Mouse (Mus musculus): ENCODE measurements around the gene Hoxa10. TPM values are rescaled to one million over a fixed set of nuclear protein-coding genes. Genes with fewer than 3 reads are reported as not detected.

The Hoxa10 gene
- polyA plus RNA-seq, 1 experiment from 2014 or later: 0.11 TPM

DNA sequence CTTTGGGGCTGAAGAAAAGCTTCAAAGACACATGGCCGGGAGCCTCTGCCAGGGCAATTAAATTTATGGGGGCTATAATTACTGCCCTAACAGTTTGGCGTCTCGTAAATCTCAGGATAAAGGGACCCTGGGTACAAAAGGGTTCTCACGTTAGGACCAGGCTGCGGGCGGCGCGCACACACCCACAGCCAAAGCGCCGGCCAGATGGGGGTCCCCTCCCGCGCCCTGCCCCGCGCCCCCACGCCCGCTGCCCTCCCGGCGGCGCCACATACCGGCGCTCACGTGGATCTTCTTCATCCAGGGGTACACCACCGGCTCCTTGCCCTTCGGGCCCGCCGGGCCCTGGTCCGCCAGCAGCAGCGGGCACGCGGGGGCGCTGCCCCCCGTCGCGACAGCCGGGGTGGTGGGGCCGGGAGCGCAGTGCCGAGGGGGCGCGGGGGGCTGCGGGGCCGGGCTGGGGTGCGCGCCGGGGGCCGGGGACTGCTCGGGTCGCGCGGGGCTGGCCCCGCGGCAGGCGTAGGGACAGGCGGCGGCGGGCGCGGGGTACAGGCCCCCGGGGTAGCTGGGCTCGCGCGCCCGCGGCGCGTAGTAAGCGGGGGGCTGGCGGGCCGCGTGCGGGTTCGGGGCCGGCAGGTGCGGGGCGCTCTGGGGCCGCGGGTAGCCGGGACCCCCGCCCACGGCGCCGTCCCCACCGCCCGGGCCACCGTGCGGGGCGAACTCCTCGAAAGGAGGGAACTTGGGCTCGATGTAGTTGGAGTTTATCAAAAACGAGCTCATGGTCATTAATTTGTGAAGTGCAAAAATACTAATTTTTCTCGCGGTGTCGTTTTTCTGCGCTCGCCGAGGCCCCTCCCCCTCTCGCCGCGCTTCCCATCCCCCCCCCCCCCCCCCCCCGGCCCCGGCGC lies 49.5 kb downstream of the Hoxa10 start, which contains the start of gene Hoxa4:
Gene Hoxa4, minus strand, starts transcription at position 848 of the 905 bp plus-strand sequence.
- no peaks in the 10 kb centered on the region for H3K9me3 ChIP-seq (ENCODE audit: control insufficient read depth, low read length)
- WGBS: 3% methylated on average over 72 of the region's 102 CpGs
- peak within 1 kb of the TSS; percentile 75 for H3K4me2 ChIP-seq (ENCODE audit: low read length)
- ATAC-seq (ENCODE audit: insufficient number of reproducible peaks, insufficient read depth, low FRiP score, low read depth): no peak
- no peaks in the 10 kb centered on the region for H3K36me3 ChIP-seq (ENCODE audit: control insufficient read depth, insufficient read depth, low read length)
- peaks cover 5 to 7% of the 10 kb centered on the region in 2 experiments; a peak in 3 of 4 replicates for H3K4me1 ChIP-seq (ENCODE audit: control insufficient read depth in 2 of 2, insufficient read depth in 2 of 2, low read length in 2 of 2)
- no peak within 1 kb of the TSS for H3K27ac ChIP-seq (replicated peaks in 1 of 2; ENCODE audit: control insufficient read depth in 1 of 2, insufficient read depth in 1 of 2, low read depth in 2 of 2, low read length in 2 of 2)
- H3K27me3 ChIP-seq (ENCODE audit: control insufficient read depth, insufficient read depth, low read length): peaks cover 99% of the 10 kb centered on the region
- H3K9ac ChIP-seq (ENCODE audit: low read length): peak within 1 kb of the TSS; percentile 31
- H3K4me3 ChIP-seq (ENCODE audit: control insufficient read depth in 1 of 2, insufficient read depth in 1 of 2, low read depth in 1 of 2, low read length in 2 of 2): peak within 1 kb of the TSS; percentile 48 to 60

DNA sequence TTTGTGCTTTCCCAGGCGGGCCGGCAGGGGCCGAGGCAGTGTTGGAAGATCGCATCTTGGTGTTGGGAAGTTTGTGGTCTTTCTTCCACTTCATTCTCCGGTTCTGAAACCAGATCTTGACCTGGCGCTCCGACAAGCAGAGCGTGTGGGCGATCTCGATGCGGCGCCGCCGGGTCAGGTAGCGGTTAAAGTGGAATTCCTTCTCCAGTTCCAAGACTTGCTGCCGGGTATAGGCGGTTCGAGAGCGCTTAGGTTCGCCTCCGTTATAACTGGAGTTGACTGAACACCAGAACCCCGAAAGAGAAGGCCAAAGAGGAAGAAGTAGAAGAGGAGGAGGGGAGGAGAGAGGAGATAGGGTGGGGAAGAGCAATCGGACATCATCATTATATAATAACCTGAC lies 50.2 kb downstream of the Hoxa10 start:
- peak overlapping the region; percentile 75; the same call in 1 of the 2 replicates for H3K4me2 ChIP-seq (ENCODE audit: low read length)
- 2% methylated on average over 23 of the region's 23 CpGs for WGBS
- peak overlapping the region in 1 of 2 experiments; percentile 48; a peak in 1 of 4 replicates for H3K4me3 ChIP-seq (ENCODE audit: control insufficient read depth in 1 of 2, insufficient read depth in 1 of 2, low read depth in 1 of 2, low read length in 2 of 2)
- H3K27me3 ChIP-seq (ENCODE audit: control insufficient read depth, insufficient read depth, low read length): peaks cover 99% of the 10 kb centered on the region
- H3K9me3 ChIP-seq (ENCODE audit: control insufficient read depth, low read length): no peaks in the 10 kb centered on the region
- 0 out of 2 replicates have a peak overlapping the region, but pooled peaks have one; percentile 22 for H3K9ac ChIP-seq (ENCODE audit: low read length)
- no peak overlapping the region for H3K27ac ChIP-seq (replicated peaks in 1 of 2; ENCODE audit: control insufficient read depth in 1 of 2, insufficient read depth in 1 of 2, low read depth in 2 of 2, low read length in 2 of 2)
- peaks cover 5 to 7% of the 10 kb centered on the region in 2 experiments; a peak in 3 of 4 replicates for H3K4me1 ChIP-seq (ENCODE audit: control insufficient read depth in 2 of 2, insufficient read depth in 2 of 2, low read length in 2 of 2)
- no peaks in the 10 kb centered on the region for H3K36me3 ChIP-seq (ENCODE audit: control insufficient read depth, insufficient read depth, low read length)
- no peak for ATAC-seq (ENCODE audit: insufficient number of reproducible peaks, insufficient read depth, low FRiP score, low read depth)

DNA sequence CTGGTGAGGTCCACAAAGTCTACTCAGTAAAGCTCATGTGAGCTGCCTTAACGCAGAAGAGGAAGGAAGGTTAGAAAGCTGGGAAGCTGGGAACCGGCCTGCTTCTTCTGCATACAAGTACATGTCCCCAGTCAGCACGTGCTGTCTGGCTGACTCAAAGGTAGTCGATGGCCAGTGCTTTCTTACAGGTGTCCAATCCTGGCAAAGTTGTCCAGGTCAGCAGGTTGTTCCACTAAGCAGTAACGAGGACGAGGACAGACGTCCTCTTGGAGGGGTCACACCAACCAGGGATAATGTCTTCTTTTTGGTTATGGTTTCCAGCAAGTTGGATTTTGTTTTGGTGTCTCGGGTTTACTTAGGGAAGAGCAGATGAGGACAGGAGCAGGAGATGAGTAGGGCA lies 50.7 kb downstream of the Hoxa10 start:
- Histone ChIP-seq H3K27ac (replicated peaks in 1 of 2; ENCODE audit: control insufficient read depth in 1 of 2, insufficient read depth in 1 of 2, low read depth in 2 of 2, low read length in 2 of 2) (no peak overlapping the region), H3K4me3 (ENCODE audit: control insufficient read depth in 1 of 2, insufficient read depth in 1 of 2, low read depth in 1 of 2, low read length in 2 of 2) (no peak overlapping the region), H3K9ac (ENCODE audit: low read length) (no peak overlapping the region)

DNA sequence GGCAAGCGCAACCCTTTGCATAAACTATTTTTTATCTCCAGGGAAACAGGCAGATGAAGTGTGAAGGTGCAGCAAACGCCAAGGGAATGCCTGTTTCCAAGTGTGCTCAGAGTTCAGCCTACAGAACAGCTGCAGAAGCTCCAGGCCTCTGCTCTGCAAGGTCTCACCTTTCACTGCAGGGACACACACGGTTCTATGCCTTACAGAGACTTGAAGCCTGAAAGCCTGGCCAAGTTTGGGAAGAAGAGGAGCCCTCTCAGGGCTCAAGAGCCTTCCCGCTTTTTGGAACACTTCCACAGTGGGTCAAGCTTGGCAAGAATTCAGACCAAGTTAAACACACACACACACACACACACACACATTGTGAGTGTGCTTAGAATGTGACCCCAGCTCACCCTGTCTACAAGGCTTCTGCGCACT lies 51.5 kb downstream of the Hoxa10 start:
- H3K4me3 ChIP-seq (ENCODE audit: control insufficient read depth in 1 of 2, insufficient read depth in 1 of 2, low read depth in 1 of 2, low read length in 2 of 2): no peak overlapping the region
- H3K4me1 ChIP-seq (ENCODE audit: control insufficient read depth in 2 of 2, insufficient read depth in 2 of 2, low read length in 2 of 2): peaks cover 5 to 7% of the 10 kb centered on the region in 2 experiments; a peak in 3 of 4 replicates
- no peaks in the 10 kb centered on the region for H3K36me3 ChIP-seq (ENCODE audit: control insufficient read depth, insufficient read depth, low read length)
- H3K27ac ChIP-seq (replicated peaks in 1 of 2; ENCODE audit: control insufficient read depth in 1 of 2, insufficient read depth in 1 of 2, low read depth in 2 of 2, low read length in 2 of 2): no peak overlapping the region
- H3K27me3 ChIP-seq (ENCODE audit: control insufficient read depth, insufficient read depth, low read length): peaks cover 99% of the 10 kb centered on the region
- no peak overlapping the region for H3K4me2 ChIP-seq (ENCODE audit: low read length)
- no peak overlapping the region for H3K9ac ChIP-seq (ENCODE audit: low read length)
- no peaks in the 10 kb centered on the region for H3K9me3 ChIP-seq (ENCODE audit: control insufficient read depth, low read length)
- no peak for ATAC-seq (ENCODE audit: insufficient number of reproducible peaks, insufficient read depth, low FRiP score, low read depth)
- WGBS: 14% methylated on average over 5 of the region's 5 CpGs

More for the DNA sequence above, 50.7 kb downstream of the Hoxa10 start:
- no peak for ATAC-seq (ENCODE audit: insufficient number of reproducible peaks, insufficient read depth, low FRiP score, low read depth)
- 6% methylated on average over 8 of the region's 8 CpGs for WGBS
- H3K27me3 ChIP-seq (ENCODE audit: control insufficient read depth, insufficient read depth, low read length): peaks cover 99% of the 10 kb centered on the region
- peaks cover 5 to 7% of the 10 kb centered on the region in 2 experiments; a peak in 3 of 4 replicates for H3K4me1 ChIP-seq (ENCODE audit: control insufficient read depth in 2 of 2, insufficient read depth in 2 of 2, low read length in 2 of 2)
- H3K36me3 ChIP-seq (ENCODE audit: control insufficient read depth, insufficient read depth, low read length): no peaks in the 10 kb centered on the region
- H3K9me3 ChIP-seq (ENCODE audit: control insufficient read depth, low read length): no peaks in the 10 kb centered on the region
- no peak overlapping the region for H3K4me2 ChIP-seq (ENCODE audit: low read length)

DNA sequence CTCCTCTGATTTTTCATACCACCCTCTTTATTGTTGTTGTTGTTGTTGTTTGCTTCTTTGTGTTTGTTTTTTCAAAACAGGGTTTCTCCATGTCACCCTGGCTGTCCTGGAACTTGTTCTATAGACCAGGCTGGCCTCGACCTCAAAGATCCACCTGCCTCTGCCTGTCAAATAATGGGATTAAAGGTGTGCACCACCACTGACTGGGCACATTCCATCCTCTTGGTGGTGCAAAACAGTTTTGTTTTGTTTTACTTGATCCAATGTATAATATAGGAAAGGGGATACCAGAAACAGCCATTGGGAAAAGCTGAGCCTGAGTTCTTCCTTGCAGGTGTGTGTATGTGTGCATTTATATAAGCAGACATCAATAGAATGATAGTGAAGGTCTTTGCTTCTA lies 54.2 kb downstream of the Hoxa10 start:
- Histone ChIP-seq H3K27me3 (ENCODE audit: control insufficient read depth, insufficient read depth, low read length) (peaks cover 100% of the 10 kb centered on the region), H3K4me2 (ENCODE audit: low read length) (no peak overlapping the region), H3K27ac (replicated peaks in 1 of 2; ENCODE audit: control insufficient read depth in 1 of 2, insufficient read depth in 1 of 2, low read depth in 2 of 2, low read length in 2 of 2) (no peak overlapping the region), H3K4me3 (ENCODE audit: control insufficient read depth in 1 of 2, insufficient read depth in 1 of 2, low read depth in 1 of 2, low read length in 2 of 2) (no peak overlapping the region), H3K36me3 (ENCODE audit: control insufficient read depth, insufficient read depth, low read length) (no peaks in the 10 kb centered on the region), H3K9ac (ENCODE audit: low read length) (no peak overlapping the region), H3K4me1 (ENCODE audit: control insufficient read depth in 2 of 2, insufficient read depth in 2 of 2, low read length in 2 of 2) (no peaks in the 10 kb centered on the region; a peak in 1 of 4 replicates), H3K9me3 (ENCODE audit: control insufficient read depth, low read length) (no peaks in the 10 kb centered on the region)
- no peak for ATAC-seq (ENCODE audit: insufficient number of reproducible peaks, insufficient read depth, low FRiP score, low read depth)
- WGBS: 18% methylated on average over 1 of the region's 1 CpGs

DNA sequence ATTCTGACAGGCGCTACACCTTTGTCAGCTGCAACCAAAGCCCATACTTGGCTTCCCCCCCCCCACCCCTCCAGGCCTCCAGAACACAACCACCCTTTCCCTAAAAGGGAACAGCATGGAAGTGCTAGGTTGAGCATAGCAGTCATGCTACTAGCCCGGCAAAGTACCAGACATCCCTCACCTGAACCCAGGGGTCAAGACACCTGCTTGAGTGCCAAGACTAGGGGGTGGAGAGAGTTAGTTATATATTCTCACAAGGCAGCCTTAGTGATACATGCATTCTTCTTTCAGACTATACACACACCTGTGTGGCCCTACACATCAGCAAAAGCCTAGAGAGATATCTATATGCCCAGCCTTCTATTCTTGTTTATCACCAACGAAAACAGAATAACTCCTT lies 54.8 kb downstream of the Hoxa10 start:
- no peaks in the 10 kb centered on the region for H3K4me1 ChIP-seq (ENCODE audit: control insufficient read depth in 2 of 2, insufficient read depth in 2 of 2, low read length in 2 of 2)
- H3K9me3 ChIP-seq (ENCODE audit: control insufficient read depth, low read length): no peaks in the 10 kb centered on the region
- no peaks in the 10 kb centered on the region for H3K36me3 ChIP-seq (ENCODE audit: control insufficient read depth, insufficient read depth, low read length)
- no peak for ATAC-seq (ENCODE audit: insufficient number of reproducible peaks, insufficient read depth, low FRiP score, low read depth)
- peaks cover 100% of the 10 kb centered on the region for H3K27me3 ChIP-seq (ENCODE audit: control insufficient read depth, insufficient read depth, low read length)
- H3K9ac ChIP-seq (ENCODE audit: low read length): no peak overlapping the region
- H3K27ac ChIP-seq (replicated peaks in 1 of 2; ENCODE audit: control insufficient read depth in 1 of 2, insufficient read depth in 1 of 2, low read depth in 2 of 2, low read length in 2 of 2): no peak overlapping the region
- no peak overlapping the region for H3K4me3 ChIP-seq (ENCODE audit: control insufficient read depth in 1 of 2, insufficient read depth in 1 of 2, low read depth in 1 of 2, low read length in 2 of 2)
- 11% methylated on average over 3 of the region's 3 CpGs for WGBS
- no peak overlapping the region for H3K4me2 ChIP-seq (ENCODE audit: low read length)

DNA sequence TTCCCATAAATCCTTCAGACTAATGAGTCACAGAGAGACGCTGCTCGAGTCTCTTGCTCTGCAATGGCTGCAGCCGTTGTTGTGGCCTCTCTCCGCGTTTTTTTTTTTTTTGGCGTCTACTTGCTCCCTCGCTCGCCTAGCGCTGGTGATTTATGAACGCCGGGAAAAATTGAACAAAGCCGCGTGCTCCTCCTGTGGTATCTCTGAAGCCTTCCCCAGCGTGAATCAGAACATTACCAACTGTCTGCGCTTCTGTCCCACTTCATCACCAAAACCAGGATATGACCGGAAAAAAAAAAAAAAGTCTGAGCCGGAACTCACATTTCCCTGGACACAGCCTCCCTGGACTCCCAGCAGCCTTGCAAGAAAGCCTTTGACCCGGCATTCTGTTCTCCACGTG lies 55.4 kb downstream of the Hoxa10 start:
- Histone ChIP-seq H3K4me3 (ENCODE audit: control insufficient read depth in 1 of 2, insufficient read depth in 1 of 2, low read depth in 1 of 2, low read length in 2 of 2) (no peak overlapping the region), H3K27ac (replicated peaks in 1 of 2; ENCODE audit: control insufficient read depth in 1 of 2, insufficient read depth in 1 of 2, low read depth in 2 of 2, low read length in 2 of 2) (no peak overlapping the region), H3K9me3 (ENCODE audit: control insufficient read depth, low read length) (no peaks in the 10 kb centered on the region), H3K36me3 (ENCODE audit: control insufficient read depth, insufficient read depth, low read length) (no peaks in the 10 kb centered on the region), H3K9ac (ENCODE audit: low read length) (no peak overlapping the region), H3K4me2 (ENCODE audit: low read length) (no peak overlapping the region), H3K4me1 (ENCODE audit: control insufficient read depth in 2 of 2, insufficient read depth in 2 of 2, low read length in 2 of 2) (no peaks in the 10 kb centered on the region), H3K27me3 (ENCODE audit: control insufficient read depth, insufficient read depth, low read length) (peaks cover 100% of the 10 kb centered on the region)
- no peak for ATAC-seq (ENCODE audit: insufficient number of reproducible peaks, insufficient read depth, low FRiP score, low read depth)
- WGBS: 4% methylated on average over 19 of the region's 19 CpGs
